Mouse (Mus musculus): ENCODE measurements around the gene Kcnip4. TPM values are rescaled to one million over a fixed set of nuclear protein-coding genes. Genes with fewer than 3 reads are reported as not detected.

The Kcnip4 gene
- not detected in 2 replicates for polyA plus RNA-seq (2012; rRNA removed)

- H3K36me3 ChIP-seq (ENCODE audit: control insufficient read depth, insufficient read depth, low read length) = no peaks in the 10 kb centered on the region
- no peak for TF ChIP-seq CTCF (IDR thresholded peaks at IDR 0.05; ENCODE audit: extremely low read depth, insufficient read length, insufficient replicate concordance, low read depth, low read length)
- no peak for TF ChIP-seq POLR2A (IDR thresholded peaks at IDR 0.05; ENCODE audit: low read depth, low read length)
- no peaks in the 10 kb centered on the region for H3K27me3 ChIP-seq (ENCODE audit: control insufficient read depth, insufficient read depth, low read length)
- no peak within 1 kb of the TSS for H3K4me3 ChIP-seq (ENCODE audit: low read depth, low read length)
- H3K27ac ChIP-seq (ENCODE audit: insufficient read depth, low read depth, low read length) = no peak within 1 kb of the TSS
- H3K4me1 ChIP-seq (ENCODE audit: control insufficient read depth, insufficient read depth, insufficient read length, low read length) = no peaks in the 10 kb centered on the region
- 7% methylated on average over 48 of the region's 50 CpGs for WGBS
Observed at GRCm38 (mm10) chr5:49524394-49525241, at the start of gene Kcnip4. Kcnip4 (minus strand) TSS chr5:49524907.

- H3K27ac ChIP-seq (ENCODE audit: insufficient read depth, low read depth, low read length) = no peak overlapping the region
- TF ChIP-seq POLR2A (IDR thresholded peaks at IDR 0.05; ENCODE audit: low read depth, low read length) = no peak
- no peak for TF ChIP-seq CTCF (IDR thresholded peaks at IDR 0.05; ENCODE audit: extremely low read depth, insufficient read length, insufficient replicate concordance, low read depth, low read length)
- no peaks in the 10 kb centered on the region for H3K36me3 ChIP-seq (ENCODE audit: control insufficient read depth, insufficient read depth, low read length)
- 78% methylated on average over 4 of the region's 4 CpGs for WGBS
- H3K4me1 ChIP-seq (ENCODE audit: control insufficient read depth, insufficient read depth, insufficient read length, low read length) = no peaks in the 10 kb centered on the region
- no peak overlapping the region for H3K4me3 ChIP-seq (ENCODE audit: low read depth, low read length)
- H3K27me3 ChIP-seq (ENCODE audit: control insufficient read depth, insufficient read depth, low read length) = no peaks in the 10 kb centered on the region
Observed at GRCm38 (mm10) chr5:49571876-49572275, 47.2 kb upstream of the Kcnip4 start.

- 86% methylated on average over 4 of the region's 4 CpGs for WGBS
- no peaks in the 10 kb centered on the region for H3K27me3 ChIP-seq (ENCODE audit: control insufficient read depth, insufficient read depth, low read length)
Observed at GRCm38 (mm10) chr5:49563751-49564150, 39.0 kb upstream of the Kcnip4 start.

GRCm38 (mm10) chr5:49557436-49557835 lies 32.7 kb upstream of the Kcnip4 start:
- no peaks in the 10 kb centered on the region for H3K27me3 ChIP-seq (ENCODE audit: control insufficient read depth, insufficient read depth, low read length)
- no peaks in the 10 kb centered on the region for H3K4me1 ChIP-seq (ENCODE audit: control insufficient read depth, insufficient read depth, insufficient read length, low read length)
- 75% methylated on average over 3 of the region's 3 CpGs for WGBS
- no peak overlapping the region for H3K4me3 ChIP-seq (ENCODE audit: low read depth, low read length)
- H3K27ac ChIP-seq (ENCODE audit: insufficient read depth, low read depth, low read length) = no peak overlapping the region
- no peak for TF ChIP-seq POLR2A (IDR thresholded peaks at IDR 0.05; ENCODE audit: low read depth, low read length)
- H3K36me3 ChIP-seq (ENCODE audit: control insufficient read depth, insufficient read depth, low read length) = no peaks in the 10 kb centered on the region

More at GRCm38 (mm10) chr5:49563751-49564150, 39.0 kb upstream of the Kcnip4 start:
- Histone ChIP-seq H3K36me3 (ENCODE audit: control insufficient read depth, insufficient read depth, low read length) (no peaks in the 10 kb centered on the region), H3K4me3 (ENCODE audit: low read depth, low read length) (no peak overlapping the region), H3K27ac (ENCODE audit: insufficient read depth, low read depth, low read length) (no peak overlapping the region), H3K4me1 (ENCODE audit: control insufficient read depth, insufficient read depth, insufficient read length, low read length) (no peaks in the 10 kb centered on the region)
- no peak for TF ChIP-seq CTCF (IDR thresholded peaks at IDR 0.05; ENCODE audit: extremely low read depth, insufficient read length, insufficient replicate concordance, low read depth, low read length)
- no peak for TF ChIP-seq POLR2A (IDR thresholded peaks at IDR 0.05; ENCODE audit: low read depth, low read length)

- TF ChIP-seq CTCF (IDR thresholded peaks at IDR 0.05; ENCODE audit: extremely low read depth, insufficient read length, insufficient replicate concordance, low read depth, low read length) = no peak
- TF ChIP-seq POLR2A (IDR thresholded peaks at IDR 0.05; ENCODE audit: low read depth, low read length) = no peak
- Histone ChIP-seq H3K36me3 (ENCODE audit: control insufficient read depth, insufficient read depth, low read length) (no peaks in the 10 kb centered on the region), H3K27me3 (ENCODE audit: control insufficient read depth, insufficient read depth, low read length) (no peaks in the 10 kb centered on the region), H3K4me1 (ENCODE audit: control insufficient read depth, insufficient read depth, insufficient read length, low read length) (no peaks in the 10 kb centered on the region), H3K4me3 (ENCODE audit: low read depth, low read length) (no peak overlapping the region), H3K27ac (ENCODE audit: insufficient read depth, low read depth, low read length) (no peak overlapping the region)
- WGBS = 86% methylated on average over 3 of the region's 3 CpGs
Observed at GRCm38 (mm10) chr5:49547884-49548283, 23.2 kb upstream of the Kcnip4 start.

- 56% methylated on average over 8 of the region's 8 CpGs for WGBS
- Histone ChIP-seq H3K27me3 (ENCODE audit: control insufficient read depth, insufficient read depth, low read length) (no peaks in the 10 kb centered on the region), H3K4me1 (ENCODE audit: control insufficient read depth, insufficient read depth, insufficient read length, low read length) (no peaks in the 10 kb centered on the region), H3K27ac (ENCODE audit: insufficient read depth, low read depth, low read length) (no peak overlapping the region), H3K36me3 (ENCODE audit: control insufficient read depth, insufficient read depth, low read length) (no peaks in the 10 kb centered on the region), H3K4me3 (ENCODE audit: low read depth, low read length) (no peak overlapping the region)
- TF ChIP-seq POLR2A (IDR thresholded peaks at IDR 0.05; ENCODE audit: low read depth, low read length) = no peak
- no peak for TF ChIP-seq CTCF (IDR thresholded peaks at IDR 0.05; ENCODE audit: extremely low read depth, insufficient read length, insufficient replicate concordance, low read depth, low read length)
Observed at GRCm38 (mm10) chr5:49529362-49529761, 4.7 kb upstream of the Kcnip4 start.

- no peaks in the 10 kb centered on the region for H3K27me3 ChIP-seq (ENCODE audit: control insufficient read depth, insufficient read depth, low read length)
Observed at GRCm38 (mm10) chr5:49525242-49525612, 520 bp upstream of the Kcnip4 start.

More at GRCm38 (mm10) chr5:49525242-49525612, 520 bp upstream of the Kcnip4 start:
- 59% methylated on average over 4 of the region's 4 CpGs for WGBS
- Histone ChIP-seq H3K27ac (ENCODE audit: insufficient read depth, low read depth, low read length) (no peak overlapping the region), H3K4me1 (ENCODE audit: control insufficient read depth, insufficient read depth, insufficient read length, low read length) (no peaks in the 10 kb centered on the region), H3K36me3 (ENCODE audit: control insufficient read depth, insufficient read depth, low read length) (no peaks in the 10 kb centered on the region), H3K4me3 (ENCODE audit: low read depth, low read length) (no peak overlapping the region)
- TF ChIP-seq CTCF (IDR thresholded peaks at IDR 0.05; ENCODE audit: extremely low read depth, insufficient read length, insufficient replicate concordance, low read depth, low read length) = no peak
- no peak for TF ChIP-seq POLR2A (IDR thresholded peaks at IDR 0.05; ENCODE audit: low read depth, low read length)

Measured in small intestine, adult 2 months (tissue).